Comparison of ENCODE assay signal across 10 mouse cellular contexts in genomic region chr10:59667377-59667776, GRCm38 (mm10). TPM values are rescaled to one million over a fixed set of nuclear protein-coding genes. Genes with fewer than 3 reads are reported as not detected.
DNase-seq lines count a peak whose midpoint lies in the region; ATAC-seq and TF ChIP-seq lines count a peak whose summit lies in the region.
"Had no signal": no experiment of that assay in that cellular context is flagged by ENCODE, and none has a peak within 500 bp of the region (broad histone marks: within the 10 kb centered on the region; RNA-seq: fewer than 3 reads in every experiment).

No protein-coding gene starts in this region.

- DNase-seq in adrenal gland, adult 2 months: peak; percentile 29
- no peak for DNase-seq in adrenal gland, adult 8-10 months
- no peak for DNase-seq in limb, embryonic 10.5 days (ENCODE audit: low spot score)
- DNase-seq in heart, postnatal 0 days (ENCODE audit: low spot score): peak; percentile 10
- peak; percentile 40 for DNase-seq in limb, embryonic 14.5 days (ENCODE audit: low spot score)
- DNase-seq in retina, embryonic 14.5 days (ENCODE audit: low spot score): no peak
- no peak for DNase-seq in gastrocnemius, postnatal 36 days

- H3K9me3 ChIP-seq in limb, embryonic 13.5 days: no peaks in the 10 kb centered on the region
- no peaks in the 10 kb centered on the region for H3K9me3 ChIP-seq in limb, embryonic 10.5 days (replicated peaks)
- 0 out of 2 replicates have a peak, but pooled peaks cover 3% of the 10 kb centered on the region for H3K9me3 ChIP-seq in heart, postnatal 0 days (replicated peaks; ENCODE audit: control insufficient read depth, low read length)
- H3K9me3 ChIP-seq in limb, embryonic 14.5 days (ENCODE audit: control insufficient read depth, low read length): no peaks in the 10 kb centered on the region
- H3K9me3 ChIP-seq: embryonic facial prominence, embryonic 12.5 days had no signal

- 56% methylated on average over 6 of the region's 6 CpGs for WGBS in limb, embryonic 13.5 days
- 77% methylated on average over 6 of the region's 6 CpGs for WGBS in limb, embryonic 10.5 days
- WGBS in heart, postnatal 0 days: 28% methylated on average over 6 of the region's 6 CpGs
- WGBS in limb, embryonic 14.5 days: 44% methylated on average over 6 of the region's 6 CpGs

- TF ChIP-seq EP300 in heart, postnatal 0 days (IDR thresholded peaks at IDR 0.05; ENCODE audit: low read depth): no peak

- no peak overlapping the region for H3K9ac ChIP-seq in limb, embryonic 13.5 days
- no peak overlapping the region for H3K9ac ChIP-seq in heart, postnatal 0 days (replicated peaks; ENCODE audit: low read depth, low read length)
- H3K9ac ChIP-seq in limb, embryonic 14.5 days (ENCODE audit: low read depth, low read length, severe bottlenecking): no peak overlapping the region
- H3K9ac ChIP-seq: embryonic facial prominence, embryonic 12.5 days; liver, embryonic 14.5 days had no signal

- H3K4me1 ChIP-seq in limb, embryonic 13.5 days: peaks cover 38% of the 10 kb centered on the region
- no peaks in the 10 kb centered on the region for H3K4me1 ChIP-seq in limb, embryonic 10.5 days
- H3K4me1 ChIP-seq in heart, postnatal 0 days (ENCODE audit: control insufficient read depth, insufficient read depth): peaks cover 13% of the 10 kb centered on the region
- H3K4me1 ChIP-seq in limb, embryonic 14.5 days (ENCODE audit: control insufficient read depth, insufficient read depth, low read length): peaks cover 21% of the 10 kb centered on the region
- H3K4me1 ChIP-seq: embryonic facial prominence, embryonic 12.5 days had no signal

- TF ChIP-seq CTCF in heart, postnatal 0 days (IDR thresholded peaks at IDR 0.05; ENCODE audit: low read depth): no peak

- no peak overlapping the region for H3K4me3 ChIP-seq in limb, embryonic 13.5 days
- no peak overlapping the region for H3K4me3 ChIP-seq in limb, embryonic 10.5 days
- no peak overlapping the region for H3K4me3 ChIP-seq in heart, postnatal 0 days (ENCODE audit: low read depth, low read length)
- no peak overlapping the region for H3K4me3 ChIP-seq in limb, embryonic 14.5 days (replicated peaks; ENCODE audit: low read length)
- H3K4me3 ChIP-seq: embryonic facial prominence, embryonic 12.5 days had no signal

- H3K36me3 ChIP-seq in limb, embryonic 13.5 days: no peaks in the 10 kb centered on the region
- no peaks in the 10 kb centered on the region for H3K36me3 ChIP-seq in limb, embryonic 10.5 days
- H3K36me3 ChIP-seq in heart, postnatal 0 days (replicated peaks; ENCODE audit: control insufficient read depth, insufficient read depth, low read length): no peaks in the 10 kb centered on the region
- H3K36me3 ChIP-seq in limb, embryonic 14.5 days (ENCODE audit: control insufficient read depth, insufficient read depth, low read length): no peaks in the 10 kb centered on the region
- H3K36me3 ChIP-seq: embryonic facial prominence, embryonic 12.5 days had no signal

- intact Hi-C loops in gastrocnemius, postnatal 36 days (cut with DNase I): no loop called here

- no peak for ATAC-seq in limb, embryonic 13.5 days (ENCODE audit: low FRiP score, low read depth)
- no peak for ATAC-seq in heart, postnatal 0 days (ENCODE audit: insufficient read depth, low read depth)
- no peak for ATAC-seq in limb, embryonic 14.5 days (ENCODE audit: low FRiP score, low read depth)

- no peaks in the 10 kb centered on the region for H3K27me3 ChIP-seq in limb, embryonic 13.5 days
- H3K27me3 ChIP-seq in limb, embryonic 10.5 days (ENCODE audit: low read depth, poor library complexity, severe bottlenecking): no peaks in the 10 kb centered on the region
- no peaks in the 10 kb centered on the region for H3K27me3 ChIP-seq in heart, postnatal 0 days (ENCODE audit: control insufficient read depth, insufficient read depth, low read length)
- H3K27me3 ChIP-seq in limb, embryonic 14.5 days (ENCODE audit: control insufficient read depth, insufficient read depth, low read length): no peaks in the 10 kb centered on the region
- H3K27me3 ChIP-seq: embryonic facial prominence, embryonic 12.5 days had no signal

- TF ChIP-seq POLR2A in limb, embryonic 14.5 days (IDR thresholded peaks at IDR 0.05; ENCODE audit: borderline replicate concordance, extremely low read depth, insufficient read depth, insufficient read length): no peak

- H3K27ac ChIP-seq in limb, embryonic 13.5 days: peak overlapping the region; percentile 4; the same call in 1 of the 2 replicates
- H3K27ac ChIP-seq in limb, embryonic 10.5 days: no peak overlapping the region
- H3K27ac ChIP-seq in heart, postnatal 0 days (ENCODE audit: low read depth): no peak overlapping the region
- H3K27ac ChIP-seq in limb, embryonic 14.5 days (replicated peaks; ENCODE audit: low read depth, low read length): peak overlapping the region; percentile 19; the same call in 1 of the 2 replicates
- H3K27ac ChIP-seq: embryonic facial prominence, embryonic 12.5 days; liver, embryonic 14.5 days had no signal

- no peak overlapping the region for H3K4me2 ChIP-seq in limb, embryonic 13.5 days (replicated peaks)
- no peak overlapping the region for H3K4me2 ChIP-seq in heart, postnatal 0 days (ENCODE audit: low read depth, low read length)
- no peak overlapping the region for H3K4me2 ChIP-seq in limb, embryonic 14.5 days (replicated peaks; ENCODE audit: low read depth, low read length, severe bottlenecking)
- H3K4me2 ChIP-seq: embryonic facial prominence, embryonic 12.5 days had no signal

RNA-seq across cellular contexts. Expression of gene Micu1, which starts 34.9 kb away (rescaled TPM):
- 10 to 100 TPM; 65.8 to 74.9 TPM for total RNA-seq in adrenal gland, adult 2 months (2021)
- polyA plus RNA-seq in adrenal gland, adult 2 months (2012; rRNA removed): 41.7 and 46.5 TPM in 2 replicates
- 10 to 100 TPM; 60.7 to 96.3 (median 74.9) TPM for total RNA-seq in adrenal gland, adult 8-10 months (2022)
- polyA plus RNA-seq in limb, embryonic 13.5 days (2015; fragmentation: Nextera tagmentation; extraction: Ambion mirVana): 93.9 and 96.5 TPM in 2 replicates
- 38.6 and 52.4 TPM in 2 replicates for polyA plus RNA-seq in limb, embryonic 10.5 days (2016; fragmentation: Nextera tagmentation; extraction: Ambion mirVana)
- total RNA-seq in heart, postnatal 0 days (2014; rRNA removed; ENCODE audit: low replicate concordance): 23.9 and 32.6 TPM in 2 replicates
- polyA plus RNA-seq in heart, postnatal 0 days (2015; fragmentation: Nextera tagmentation; extraction: Ambion mirVana): 23.1 and 25.0 TPM in 2 replicates
- polyA plus RNA-seq in limb, embryonic 14.5 days (2012; rRNA removed): 93.7 and 95.3 TPM in 2 replicates
- polyA plus RNA-seq in limb, embryonic 14.5 days (2014; fragmentation: Nextera tagmentation; extraction: Ambion mirVana): 81.9 and 86.7 TPM in 2 replicates
- total RNA-seq in gastrocnemius, postnatal 36 days (2021): 10 to 100 TPM; 47.8 to 53.1 TPM

RNA-seq across cellular contexts. Expression of gene Mcu, which starts 50.9 kb away (rescaled TPM):
- 10 to 100 TPM; 36.2 to 48.2 TPM for total RNA-seq in adrenal gland, adult 2 months (2021)
- polyA plus RNA-seq in adrenal gland, adult 2 months (2012; rRNA removed): 14.7 and 17.0 TPM in 2 replicates
- 10 to 100 TPM; 40.4 to 61.1 (median 47.8) TPM for total RNA-seq in adrenal gland, adult 8-10 months (2022)
- 62.3 and 65.3 TPM in 2 replicates for polyA plus RNA-seq in limb, embryonic 13.5 days (2015; fragmentation: Nextera tagmentation; extraction: Ambion mirVana)
- 17.4 and 28.3 TPM in 2 replicates for polyA plus RNA-seq in limb, embryonic 10.5 days (2016; fragmentation: Nextera tagmentation; extraction: Ambion mirVana)
- 11.9 and 13.0 TPM in 2 replicates for total RNA-seq in heart, postnatal 0 days (2014; rRNA removed; ENCODE audit: low replicate concordance)
- polyA plus RNA-seq in heart, postnatal 0 days (2015; fragmentation: Nextera tagmentation; extraction: Ambion mirVana): 20.5 and 21.7 TPM in 2 replicates
- polyA plus RNA-seq in limb, embryonic 14.5 days (2012; rRNA removed): 34.5 and 37.1 TPM in 2 replicates
- polyA plus RNA-seq in limb, embryonic 14.5 days (2014; fragmentation: Nextera tagmentation; extraction: Ambion mirVana): 54.2 and 56.7 TPM in 2 replicates
- total RNA-seq in gastrocnemius, postnatal 36 days (2021): 10 to 100 TPM; 39.4 to 43.4 TPM

RNA-seq across cellular contexts. Expression of gene Gm10322, which starts 51.5 kb away (rescaled TPM):
- total RNA-seq in adrenal gland, adult 2 months (2021): not detected
- polyA plus RNA-seq in adrenal gland, adult 2 months (2012; rRNA removed): not detected in 2 replicates
- not detected for total RNA-seq in adrenal gland, adult 8-10 months (2022)
- not detected in 2 replicates for polyA plus RNA-seq in limb, embryonic 13.5 days (2015; fragmentation: Nextera tagmentation; extraction: Ambion mirVana)
- not detected in 2 replicates for polyA plus RNA-seq in limb, embryonic 10.5 days (2016; fragmentation: Nextera tagmentation; extraction: Ambion mirVana)
- total RNA-seq in heart, postnatal 0 days (2014; rRNA removed; ENCODE audit: low replicate concordance): not detected in 2 replicates
- polyA plus RNA-seq in heart, postnatal 0 days (2015; fragmentation: Nextera tagmentation; extraction: Ambion mirVana): not detected in 2 replicates
- not detected in 2 replicates for polyA plus RNA-seq in limb, embryonic 14.5 days (2012; rRNA removed)
- polyA plus RNA-seq in limb, embryonic 14.5 days (2014; fragmentation: Nextera tagmentation; extraction: Ambion mirVana): not detected in 2 replicates
- total RNA-seq in gastrocnemius, postnatal 36 days (2021): not detected
- polyA plus RNA-seq: embryonic facial prominence, embryonic 12.5 days; liver, embryonic 14.5 days had no signal

Comparison
In these comparisons a context has a peak if more than half of its experiments do, and no peak if none do; other contexts are left out.
1. DNase-seq: peak in adrenal gland, adult 2 months (single experiment), heart, postnatal 0 days (single experiment) and limb, embryonic 14.5 days (single experiment); none in adrenal gland, adult 8-10 months (single experiment), limb, embryonic 10.5 days (single experiment), retina, embryonic 14.5 days (single experiment) and gastrocnemius, postnatal 36 days (0 of 2).
2. H3K27ac ChIP-seq: peak in limb, embryonic 13.5 days (single experiment) and limb, embryonic 14.5 days (single experiment); none in limb, embryonic 10.5 days (single experiment) and heart, postnatal 0 days (single experiment).